Mouse (Mus musculus) MEL (cell line): ENCODE data around the gene Olfr555.

ENCODE experiments used
- POLR2A ChIP-seq, 2 experiments: IDR thresholded peaks; 2 replicates each; pipeline ENCODE4 v1.6.1; 2011 to 2012; ENCODE audit warnings: low read length in 2 of 2, mild to moderate bottlenecking in 2 of 2, control low read depth in 1 of 2, improper control_type of control experiment in 1 of 2, low read depth in 1 of 2, moderate library complexity in 1 of 2; ENCODE audit not compliant: control insufficient read depth in 1 of 2, insufficient read depth in 1 of 2, poor library complexity in 1 of 2
- TCF12 ChIP-seq: IDR thresholded peaks from 2 replicates; pipeline ENCODE4 v1.6.1; 2014; ENCODE audit warnings: low read depth, mild to moderate bottlenecking, inconsistent platforms, low read length, improper control_type of control experiment, moderate library complexity
- ZC3H11A ChIP-seq: IDR thresholded peaks from 2 replicates; pipeline ENCODE4 v1.6.1; 2012; ENCODE audit warnings: low read depth, mild to moderate bottlenecking, inconsistent platforms, low read length, improper control_type of control experiment

DNA sequence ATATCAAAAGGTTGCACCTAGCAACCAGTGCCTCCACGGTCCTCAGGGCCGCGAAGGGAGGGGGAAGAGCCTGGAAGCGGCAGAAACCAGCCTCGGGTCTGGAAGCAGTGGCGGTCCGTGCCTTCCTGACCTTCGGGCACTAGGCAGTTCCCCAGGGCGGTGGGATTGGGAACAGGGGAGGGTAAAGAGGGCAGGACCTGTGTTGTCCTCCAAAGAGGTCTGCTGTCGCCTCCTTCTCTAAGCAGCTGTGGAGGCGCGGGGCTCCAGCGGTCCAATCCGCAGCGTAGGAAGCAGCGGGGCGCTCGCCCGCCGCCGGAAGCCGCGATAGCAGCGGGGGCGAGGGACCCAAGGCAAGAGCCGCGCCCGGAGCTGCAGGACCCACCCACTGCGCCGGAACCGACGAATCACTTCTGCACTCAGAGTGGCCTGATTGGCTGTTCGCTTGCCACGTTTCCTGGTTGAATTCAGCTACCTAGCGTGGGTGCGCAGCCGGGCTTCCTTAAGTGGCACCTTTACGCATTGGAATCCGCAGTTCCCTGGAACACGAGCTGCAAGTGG is 28.4 kb downstream of the Olfr555 start, which contains the start of gene Trim68:
- TF ChIP-seq ZC3H11A (no peak), TCF12 (no peak), POLR2A (IDR thresholded peaks at IDR 0.05; ENCODE audit: control insufficient read depth in 1 of 2, insufficient read depth in 1 of 2, low read depth in 1 of 2, low read length in 2 of 2, poor library complexity in 1 of 2) (no peak)
